Mouse (Mus musculus): ENCODE measurements around the gene Copz1. TPM values are rescaled to one million over a fixed set of nuclear protein-coding genes. Genes with fewer than 3 reads are reported as not detected.
A peak's percentile ranks its signal among the peaks of the same experiment; 100 is the strongest.
"Not testable (repeated sequence)": the region's sequence is repeated elsewhere in the genome, so short reads cannot be mapped to it uniquely, and the experiment has no call there.

The Copz1 gene
- polyA plus RNA-seq, 1 experiment from 2014 or later = 289 TPM

- Histone ChIP-seq H3K27ac (ENCODE audit: low read length) (no peak within 1 kb of the TSS), H3K9ac (replicated peaks; ENCODE audit: low read depth, low read length) (no peak within 1 kb of the TSS), H3K36me3 (ENCODE audit: control insufficient read depth, insufficient read depth, low read length) (no peaks in the 10 kb centered on the region), H3K9me3 (ENCODE audit: control insufficient read depth, low read depth, low read length) (no peaks in the 10 kb centered on the region), H3K4me3 (ENCODE audit: low read depth, low read length) (no peak within 1 kb of the TSS; the same call in 1 of the 2 replicates), H3K4me2 (replicated peaks; ENCODE audit: low read depth, low read length) (peak within 1 kb of the TSS; percentile 27), H3K4me1 (ENCODE audit: control insufficient read depth, insufficient read depth, low read length) (peaks cover 11% of the 10 kb centered on the region), H3K27me3 (ENCODE audit: control insufficient read depth, insufficient read depth, low read length) (no peaks in the 10 kb centered on the region)
- WGBS = 11% methylated on average over 15 of the region's 15 CpGs
- peak; percentile 93 for ATAC-seq (ENCODE audit: insufficient number of reproducible peaks, insufficient read depth, low FRiP score, low read depth)
Measured at GRCm38 (mm10) chr15:103257790-103258728, 14.5 kb upstream of the Copz1 start, which contains the start of gene Nfe2. Gene Nfe2, minus strand, starts transcription at chr15:103258403.

- 86% methylated on average over 5 of the region's 5 CpGs for WGBS
- Histone ChIP-seq H3K9me3 (ENCODE audit: control insufficient read depth, low read depth, low read length) (no peaks in the 10 kb centered on the region), H3K4me1 (ENCODE audit: control insufficient read depth, insufficient read depth, low read length) (peaks cover 11% of the 10 kb centered on the region), H3K4me3 (ENCODE audit: low read depth, low read length) (no peak overlapping the region), H3K4me2 (replicated peaks; ENCODE audit: low read depth, low read length) (no peak overlapping the region), H3K9ac (replicated peaks; ENCODE audit: low read depth, low read length) (no peak overlapping the region), H3K27me3 (ENCODE audit: control insufficient read depth, insufficient read depth, low read length) (no peaks in the 10 kb centered on the region), H3K36me3 (ENCODE audit: control insufficient read depth, insufficient read depth, low read length) (no peaks in the 10 kb centered on the region), H3K27ac (ENCODE audit: low read length) (no peak overlapping the region)
- no peak for ATAC-seq (ENCODE audit: insufficient number of reproducible peaks, insufficient read depth, low FRiP score, low read depth)
Measured at GRCm38 (mm10) chr15:103259162-103259561, 13.4 kb upstream of the Copz1 start.

- Histone ChIP-seq H3K4me2 (replicated peaks; ENCODE audit: low read depth, low read length) (no peak overlapping the region), H3K27me3 (ENCODE audit: control insufficient read depth, insufficient read depth, low read length) (no peaks in the 10 kb centered on the region), H3K4me1 (ENCODE audit: control insufficient read depth, insufficient read depth, low read length) (peaks cover 7% of the 10 kb centered on the region), H3K9ac (replicated peaks; ENCODE audit: low read depth, low read length) (no peak overlapping the region), H3K36me3 (ENCODE audit: control insufficient read depth, insufficient read depth, low read length) (no peaks in the 10 kb centered on the region), H3K9me3 (ENCODE audit: control insufficient read depth, low read depth, low read length) (no peaks in the 10 kb centered on the region), H3K27ac (ENCODE audit: low read length) (no peak overlapping the region), H3K4me3 (ENCODE audit: low read depth, low read length) (no peak overlapping the region)
- 46% methylated on average over 1 of the region's 1 CpGs for WGBS
- ATAC-seq (ENCODE audit: insufficient number of reproducible peaks, insufficient read depth, low FRiP score, low read depth) = no peak
Measured at GRCm38 (mm10) chr15:103259989-103260388, 12.5 kb upstream of the Copz1 start.

GRCm38 (mm10) chr15:103264794-103265193, 7.7 kb upstream of the Copz1 start:
- no peak for ATAC-seq (ENCODE audit: insufficient number of reproducible peaks, insufficient read depth, low FRiP score, low read depth)
- no peaks in the 10 kb centered on the region for H3K27me3 ChIP-seq (ENCODE audit: control insufficient read depth, insufficient read depth, low read length)
- H3K27ac ChIP-seq (ENCODE audit: low read length) = no peak overlapping the region
- no peaks in the 10 kb centered on the region for H3K4me1 ChIP-seq (ENCODE audit: control insufficient read depth, insufficient read depth, low read length)
- no peak overlapping the region for H3K4me2 ChIP-seq (replicated peaks; ENCODE audit: low read depth, low read length)
- H3K36me3 ChIP-seq (ENCODE audit: control insufficient read depth, insufficient read depth, low read length) = no peaks in the 10 kb centered on the region
- no peaks in the 10 kb centered on the region for H3K9me3 ChIP-seq (ENCODE audit: control insufficient read depth, low read depth, low read length)
- H3K4me3 ChIP-seq (ENCODE audit: low read depth, low read length) = no peak overlapping the region
- 84% methylated on average over 2 of the region's 2 CpGs for WGBS
- H3K9ac ChIP-seq (replicated peaks; ENCODE audit: low read depth, low read length) = no peak overlapping the region

GRCm38 (mm10) chr15:103268903-103269302, 3.6 kb upstream of the Copz1 start:
- H3K27ac ChIP-seq (ENCODE audit: low read length) = no peak overlapping the region
- no peaks in the 10 kb centered on the region for H3K36me3 ChIP-seq (ENCODE audit: control insufficient read depth, insufficient read depth, low read length)
- no peak overlapping the region for H3K4me3 ChIP-seq (ENCODE audit: low read depth, low read length)
- no peak for ATAC-seq (ENCODE audit: insufficient number of reproducible peaks, insufficient read depth, low FRiP score, low read depth)
- H3K9me3 ChIP-seq (ENCODE audit: control insufficient read depth, low read depth, low read length) = no peaks in the 10 kb centered on the region
- WGBS = 81% methylated on average over 4 of the region's 4 CpGs
- no peaks in the 10 kb centered on the region for H3K27me3 ChIP-seq (ENCODE audit: control insufficient read depth, insufficient read depth, low read length)
- H3K9ac ChIP-seq (replicated peaks; ENCODE audit: low read depth, low read length) = no peak overlapping the region
- H3K4me2 ChIP-seq (replicated peaks; ENCODE audit: low read depth, low read length) = no peak overlapping the region
- H3K4me1 ChIP-seq (ENCODE audit: control insufficient read depth, insufficient read depth, low read length) = peaks cover 5% of the 10 kb centered on the region; the same call in 1 of the 2 replicates

- not testable (repeated sequence) for H3K27ac ChIP-seq (ENCODE audit: low read length); H3K4me1 ChIP-seq (ENCODE audit: control insufficient read depth, insufficient read depth, low read length); H3K36me3 ChIP-seq (ENCODE audit: control insufficient read depth, insufficient read depth, low read length); H3K9ac ChIP-seq (replicated peaks; ENCODE audit: low read depth, low read length); H3K4me2 ChIP-seq (replicated peaks; ENCODE audit: low read depth, low read length); ATAC-seq (ENCODE audit: insufficient number of reproducible peaks, insufficient read depth, low FRiP score, low read depth); H3K4me3 ChIP-seq (ENCODE audit: low read depth, low read length); H3K27me3 ChIP-seq (ENCODE audit: control insufficient read depth, insufficient read depth, low read length); H3K9me3 ChIP-seq (ENCODE audit: control insufficient read depth, low read depth, low read length)
- WGBS = 94% methylated on average over 3 of the region's 3 CpGs
Measured at GRCm38 (mm10) chr15:103275943-103276342, 3.4 kb downstream of the Copz1 start.

GRCm38 (mm10) chr15:103277949-103278348, 5.4 kb downstream of the Copz1 start:
- Histone ChIP-seq H3K4me2 (replicated peaks; ENCODE audit: low read depth, low read length) (no peak overlapping the region), H3K4me1 (ENCODE audit: control insufficient read depth, insufficient read depth, low read length) (peaks cover 7% of the 10 kb centered on the region; the same call in 1 of the 2 replicates), H3K4me3 (ENCODE audit: low read depth, low read length) (no peak overlapping the region), H3K36me3 (ENCODE audit: control insufficient read depth, insufficient read depth, low read length) (no peaks in the 10 kb centered on the region; the same call in 1 of the 2 replicates), H3K27ac (ENCODE audit: low read length) (no peak overlapping the region), H3K27me3 (ENCODE audit: control insufficient read depth, insufficient read depth, low read length) (no peaks in the 10 kb centered on the region), H3K9ac (replicated peaks; ENCODE audit: low read depth, low read length) (no peak overlapping the region), H3K9me3 (ENCODE audit: control insufficient read depth, low read depth, low read length) (no peaks in the 10 kb centered on the region)
- WGBS = 59% methylated on average over 7 of the region's 7 CpGs
- no peak for ATAC-seq (ENCODE audit: insufficient number of reproducible peaks, insufficient read depth, low FRiP score, low read depth)

- Histone ChIP-seq H3K27ac (ENCODE audit: low read length) (no peak overlapping the region), H3K4me2 (replicated peaks; ENCODE audit: low read depth, low read length) (no peak overlapping the region), H3K4me1 (ENCODE audit: control insufficient read depth, insufficient read depth, low read length) (peaks cover 2% of the 10 kb centered on the region; the same call in 1 of the 2 replicates), H3K27me3 (ENCODE audit: control insufficient read depth, insufficient read depth, low read length) (no peaks in the 10 kb centered on the region), H3K4me3 (ENCODE audit: low read depth, low read length) (no peak overlapping the region), H3K9ac (replicated peaks; ENCODE audit: low read depth, low read length) (no peak overlapping the region), H3K36me3 (ENCODE audit: control insufficient read depth, insufficient read depth, low read length) (no peaks in the 10 kb centered on the region; the same call in 1 of the 2 replicates), H3K9me3 (ENCODE audit: control insufficient read depth, low read depth, low read length) (no peaks in the 10 kb centered on the region)
- 60% methylated on average over 3 of the region's 3 CpGs for WGBS
- ATAC-seq (ENCODE audit: insufficient number of reproducible peaks, insufficient read depth, low FRiP score, low read depth) = no peak
Measured at GRCm38 (mm10) chr15:103279750-103280149, 7.2 kb downstream of the Copz1 start.
